Mouse (Mus musculus) naive thymus-derived CD4-positive, alpha-beta T cell, adult 2 months (primary cell): ENCODE measurements around the gene Gm20929.
"Not testable (repeated sequence)": the region's sequence is repeated elsewhere in the genome, so short reads cannot be mapped to it uniquely, and the experiment has no call there.

Source experiments
- DNase-seq: peaks from one replicate; pipeline ENCODE4 v3.0.0-alpha.2; 2011; ENCODE audit warnings: low read depth

The Gm20929 gene

GRCm38 (mm10) chrY:53843649-53844048 lies at the start of gene Gm20929:
Gene Gm20929 (plus strand): TSS chrY:53843949.
- not testable (repeated sequence) for DNase-seq
